Mouse (Mus musculus) brain, embryonic 14.5 days (tissue): Measurements from ENCODE around the gene Spag5. TPM values are rescaled to one million over a fixed set of nuclear protein-coding genes. Genes with fewer than 3 reads are reported as not detected.
"Not testable (repeated sequence)": the region's sequence is repeated elsewhere in the genome, so short reads cannot be mapped to it uniquely, and the experiment has no call there.

Source experiments
- DNase-seq: peaks from one replicate; pipeline ENCODE4 v3.0.0-alpha.2; 2011; ENCODE audit warnings: low read depth
- CTCF ChIP-seq: fragments of 200-500 bp; IDR thresholded peaks from 2 replicates; pipeline ENCODE4 v1.5.1; 2012; ENCODE audit warnings: inconsistent platforms, mild to moderate bottlenecking, moderate library complexity, borderline replicate concordance; ENCODE audit not compliant: insufficient read depth, insufficient read length; ENCODE audit errors: extremely low read depth
- POLR2A ChIP-seq: fragments of 200-500 bp; IDR thresholded peaks from 2 replicates; pipeline ENCODE4 v1.6.1; 2012; ENCODE audit warnings: mild to moderate bottlenecking, inconsistent platforms, borderline replicate concordance; ENCODE audit not compliant: poor library complexity, insufficient read depth, insufficient read length, severe bottlenecking; ENCODE audit errors: extremely low read depth
- polyA plus RNA-seq: library from polyadenylated mRNA; depleted of rRNA; stranded (reverse); fragments of >200 nt; gene quantifications from 2 replicates; pipeline ENCODE4 v1.2.3, GENCODE M21; 2012; rRNA removed

The Spag5 gene
- 22.0 and 42.0 TPM in 2 replicates for polyA plus RNA-seq

DNA sequence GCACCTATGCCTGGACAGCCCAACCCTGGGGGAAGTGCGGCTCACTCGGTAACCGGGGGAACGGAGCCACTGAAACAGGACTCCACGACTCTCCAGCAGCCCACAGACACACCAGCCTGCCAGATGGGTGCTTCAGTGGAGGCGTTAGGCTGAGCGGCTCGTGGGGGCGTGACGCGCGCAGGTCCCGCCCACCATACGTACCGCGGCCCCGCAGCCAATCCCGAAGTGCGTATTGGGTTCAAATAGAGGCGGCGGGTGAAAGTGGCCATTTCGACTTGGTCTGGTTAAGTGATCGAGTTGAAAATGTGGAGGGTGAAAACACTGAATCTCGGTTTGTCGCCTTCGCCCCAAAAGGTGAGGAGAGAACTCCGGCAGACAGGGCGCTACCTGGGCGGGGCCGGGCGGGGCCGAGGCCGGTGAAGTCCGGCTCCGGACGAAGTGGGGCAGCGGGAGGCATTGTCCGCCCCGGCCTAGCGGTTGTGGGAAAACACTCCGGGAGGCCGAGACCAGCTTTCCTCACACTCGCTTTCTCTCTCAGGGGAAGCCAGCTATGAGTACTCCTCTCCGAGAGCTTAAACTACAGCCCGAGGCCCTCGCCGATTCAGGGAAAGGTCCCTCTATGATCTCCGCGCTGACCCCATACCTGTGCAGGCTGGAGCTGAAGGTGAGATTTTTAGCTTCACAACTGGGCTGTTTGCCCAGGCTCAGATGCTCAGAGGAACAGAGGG lies at the start of gene Spag5:
Spag5 (plus strand) TSS at position 173 of the 728 bp plus-strand sequence.
- DNase-seq = peak; percentile 97
- TF ChIP-seq POLR2A (no peak), CTCF (no peak)

DNA sequence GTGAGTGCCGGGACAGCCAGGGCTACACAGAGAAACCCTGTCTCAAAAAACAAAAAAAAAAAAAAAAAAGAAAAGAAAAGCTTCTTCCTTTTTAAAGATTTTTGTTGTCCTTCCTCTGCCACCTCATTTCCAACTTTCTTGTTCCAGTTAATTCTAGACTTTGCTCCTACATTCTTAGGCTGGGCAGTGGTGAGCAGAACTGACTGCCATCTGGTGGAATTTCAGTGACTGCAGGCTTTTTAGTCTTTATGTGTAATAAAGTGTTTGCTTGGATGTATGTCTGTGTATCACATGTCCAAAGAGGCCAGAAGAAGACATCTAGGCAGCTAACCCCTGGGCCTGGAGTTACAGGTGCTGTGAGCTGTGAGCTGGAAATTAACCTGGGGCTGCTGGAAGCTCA lies 44.7 kb upstream of the Spag5 start:
- TF ChIP-seq CTCF = peak; percentile 2; the same call in 1 of the 2 replicates
- TF ChIP-seq POLR2A = no peak

DNA sequence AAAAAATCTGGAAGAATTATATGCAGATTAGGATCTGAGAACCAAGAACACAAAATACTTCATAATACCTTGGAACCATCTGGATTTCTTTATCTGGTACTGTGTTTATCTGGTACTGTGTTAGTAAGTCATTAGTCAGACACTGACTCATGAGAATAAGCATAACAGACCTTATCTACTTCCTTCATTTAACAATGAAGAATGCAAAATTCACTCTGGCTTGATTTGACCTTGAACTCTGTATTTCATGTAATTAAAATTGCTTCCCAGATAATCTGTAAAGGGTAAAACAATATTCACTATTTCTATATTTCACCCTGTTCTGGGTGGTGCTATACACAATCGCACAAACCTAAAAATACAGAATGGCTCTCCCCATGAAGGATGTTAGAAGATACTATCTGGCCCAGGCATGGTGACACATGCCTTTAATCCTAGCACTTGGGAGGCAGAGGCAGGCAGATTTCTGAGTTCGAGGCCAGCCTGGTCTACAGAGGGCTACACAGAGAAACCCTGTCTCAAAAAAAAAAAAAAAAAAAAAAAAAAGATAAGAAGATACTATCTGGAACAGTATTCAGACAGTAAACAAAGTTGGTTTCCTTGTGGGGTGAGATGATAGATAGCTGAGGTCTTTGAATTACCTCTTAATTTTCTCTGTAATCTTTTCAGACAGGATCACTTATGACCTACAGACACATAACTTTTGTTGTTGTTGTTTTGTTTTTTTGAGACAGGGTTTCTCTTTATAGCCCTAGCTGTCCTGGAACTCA lies 40.7 kb upstream of the Spag5 start:
- no peak for DNase-seq
- no peak for TF ChIP-seq CTCF

More for the DNA sequence above, 44.7 kb upstream of the Spag5 start:
- no peak for DNase-seq

DNA sequence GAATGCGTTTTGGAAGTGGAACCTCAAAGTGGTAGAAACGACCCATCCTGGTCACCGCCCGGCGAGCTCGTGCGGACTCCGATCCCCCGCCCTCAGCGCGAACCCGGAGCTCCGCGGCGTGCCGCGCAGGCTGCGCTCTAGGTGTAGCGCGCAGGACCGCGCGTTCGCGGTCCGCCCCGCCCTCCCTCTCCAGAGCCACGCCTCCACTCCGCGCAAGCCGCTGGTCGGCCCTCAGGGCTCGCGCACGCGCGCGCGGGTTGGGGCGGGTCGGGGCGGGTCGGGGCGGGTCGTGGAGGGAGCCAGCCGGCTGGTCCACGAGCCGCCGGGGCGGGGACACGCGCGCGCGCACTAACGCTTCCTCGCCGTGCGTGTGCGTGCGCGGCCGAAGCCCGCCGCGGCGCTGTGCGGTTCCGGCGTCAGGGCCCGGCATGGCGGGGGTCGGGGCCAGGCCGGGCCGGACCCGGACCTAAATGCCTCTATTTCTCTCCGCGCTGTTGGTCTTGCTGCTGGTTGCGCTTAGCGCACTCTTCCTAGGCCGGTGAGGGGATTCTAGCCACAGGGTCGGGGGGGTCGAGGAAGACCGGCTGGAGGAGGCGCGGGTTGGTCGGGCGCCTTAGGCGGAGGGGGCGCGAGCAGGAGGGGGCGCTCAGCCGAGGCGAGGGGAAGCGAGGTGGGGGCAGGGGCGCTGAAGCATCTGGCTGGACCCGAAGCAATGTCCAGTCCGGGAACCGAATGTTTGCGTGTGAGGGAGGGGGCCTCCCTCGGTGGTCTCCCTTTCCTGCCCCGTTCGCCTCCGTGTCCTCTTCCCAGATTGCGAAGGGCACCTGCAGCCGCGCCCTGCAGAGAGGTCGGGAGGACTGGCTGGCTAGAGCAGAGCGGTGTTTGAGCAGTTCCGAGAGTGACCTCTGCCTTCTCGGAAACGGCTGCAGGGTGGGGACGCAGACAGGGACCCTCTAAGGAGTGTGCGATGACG lies 39.7 kb upstream of the Spag5 start, which contains the start of gene 2610507B11Rik:
2610507B11Rik (plus strand) TSS at position 373 of the 973 bp plus-strand sequence.
- DNase-seq = peak; percentile 98
- TF ChIP-seq CTCF (no peak), POLR2A (peak; percentile 97)

DNA sequence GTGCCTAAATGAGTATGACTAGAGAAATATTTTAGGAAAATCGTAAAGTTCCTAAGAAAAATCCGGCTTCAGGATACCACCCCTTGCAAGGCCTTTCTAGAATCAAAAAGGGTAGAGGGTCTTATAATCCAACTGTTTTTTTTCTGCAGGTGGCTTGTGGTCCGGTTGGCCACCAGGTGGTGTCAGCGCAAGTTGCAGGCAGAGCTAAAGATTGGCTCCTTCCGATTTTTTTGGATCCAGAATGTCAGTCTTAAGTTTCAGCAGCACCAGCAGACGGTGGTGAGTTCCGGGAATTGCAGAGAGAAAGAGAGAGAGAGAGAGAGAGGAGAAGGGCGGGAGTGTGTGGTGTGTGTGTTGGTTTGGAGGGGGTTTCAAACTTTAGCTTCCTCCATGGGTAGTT lies 38.8 kb upstream of the Spag5 start:
- DNase-seq = peak; percentile 83
- TF ChIP-seq CTCF (peak; percentile 74), POLR2A (no peak)

DNA sequence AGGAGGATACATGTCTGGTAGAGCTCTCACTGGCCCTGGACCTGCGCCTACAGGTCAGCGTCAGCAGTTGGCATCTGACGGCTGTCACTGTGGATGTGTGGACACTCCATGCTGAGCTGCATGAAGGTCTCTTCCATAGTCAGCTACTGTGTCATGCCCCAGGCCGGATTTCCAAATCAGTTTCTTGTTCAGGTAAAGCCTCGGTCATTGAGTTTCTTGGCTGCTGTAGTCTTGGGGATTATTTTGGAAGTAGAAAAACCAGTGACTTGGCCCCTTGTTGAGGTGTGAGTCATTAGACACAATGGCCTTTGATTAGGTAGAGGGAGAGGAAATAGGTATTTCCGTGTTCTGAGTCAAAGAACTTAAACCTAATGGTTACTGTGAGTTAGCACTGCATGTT lies 35.8 kb upstream of the Spag5 start:
- no peak for TF ChIP-seq CTCF
- no peak for TF ChIP-seq POLR2A
- DNase-seq = no peak

DNA sequence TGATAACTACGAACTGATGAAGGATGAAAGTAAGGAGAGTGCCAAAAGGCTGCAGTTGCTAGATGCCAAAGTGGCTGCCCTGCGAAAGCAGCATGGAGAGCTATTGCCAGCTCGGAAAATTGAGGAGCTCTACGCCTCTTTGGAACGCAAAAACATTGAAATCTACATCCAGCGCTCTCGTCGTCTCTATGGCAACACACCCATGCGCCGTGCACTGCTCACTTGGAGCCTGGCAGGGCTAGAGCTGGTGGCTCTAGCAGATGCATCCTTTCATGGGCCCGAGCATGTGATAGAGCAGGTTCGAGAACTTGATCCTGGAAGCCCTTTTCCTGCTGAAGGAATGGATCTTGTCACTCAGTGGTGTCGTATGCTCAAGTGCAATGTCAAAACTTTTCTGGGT lies 29.3 kb upstream of the Spag5 start:
- TF ChIP-seq POLR2A = no peak
- no peak for TF ChIP-seq CTCF
- DNase-seq = peak; percentile 4

DNA sequence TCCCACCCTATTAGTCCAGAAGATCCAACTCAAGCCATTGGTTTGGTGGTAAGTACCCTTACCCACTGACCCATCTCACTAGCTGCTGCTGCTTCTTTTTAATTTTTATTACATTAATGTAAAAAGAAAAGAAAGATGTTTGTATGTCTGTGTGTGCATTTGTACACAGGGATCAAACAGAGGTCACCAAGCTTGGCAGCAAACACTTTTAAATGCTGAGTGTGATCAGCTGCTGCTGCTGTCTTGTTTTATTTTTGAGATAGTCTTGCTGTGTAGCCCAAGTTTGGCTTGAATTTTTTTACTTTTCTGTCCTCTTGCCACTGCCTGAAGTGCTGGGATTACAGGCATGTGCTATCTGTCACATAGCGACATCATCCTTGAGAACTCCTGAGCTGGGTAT lies 25.7 kb upstream of the Spag5 start:
- TF ChIP-seq POLR2A = no peak
- no peak for TF ChIP-seq CTCF

DNA sequence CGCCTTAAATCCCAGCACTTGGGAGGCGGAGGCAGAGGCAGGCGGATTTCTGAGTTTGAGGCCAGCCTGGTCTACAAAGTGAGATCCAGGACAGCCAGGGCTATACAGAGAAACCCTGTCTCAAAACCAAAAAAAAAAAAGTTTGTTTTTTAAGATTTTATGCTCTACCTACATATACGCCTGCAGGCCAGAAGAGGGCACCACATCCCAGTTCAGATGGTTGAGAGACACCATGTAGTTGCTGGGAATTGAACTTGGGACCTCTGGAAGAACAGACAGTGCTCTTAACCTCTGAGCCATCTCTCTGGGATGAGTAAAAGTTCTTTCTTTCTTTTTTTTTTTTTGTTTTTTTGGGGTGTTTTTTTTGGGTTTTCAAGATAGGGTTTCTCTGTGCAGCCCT lies 25.2 kb upstream of the Spag5 start:
- DNase-seq = not testable (repeated sequence)
- peak; percentile 21; the same call in 1 of the 2 replicates for TF ChIP-seq CTCF

More for the DNA sequence above, 25.7 kb upstream of the Spag5 start:
- no peak for DNase-seq

DNA sequence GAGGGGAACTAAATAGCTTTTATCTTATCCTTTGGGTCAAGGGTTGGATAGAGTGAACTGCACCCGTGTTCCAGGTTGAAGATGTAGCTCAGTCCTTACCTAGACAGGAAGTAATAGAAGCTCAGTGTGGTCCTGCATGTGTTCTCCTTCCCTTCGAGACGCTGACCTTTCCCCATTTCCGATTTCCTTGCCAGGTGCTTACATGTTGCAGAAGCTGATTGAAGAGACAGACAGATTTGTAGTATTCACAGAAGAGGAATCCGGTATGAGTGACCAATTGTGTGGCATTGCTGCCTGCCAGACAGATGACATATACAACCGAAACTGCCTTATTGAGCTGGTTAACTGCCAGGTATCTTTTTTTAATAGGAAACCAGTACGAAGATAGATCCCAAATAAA lies 22.5 kb upstream of the Spag5 start:
- DNase-seq = no peak

DNA sequence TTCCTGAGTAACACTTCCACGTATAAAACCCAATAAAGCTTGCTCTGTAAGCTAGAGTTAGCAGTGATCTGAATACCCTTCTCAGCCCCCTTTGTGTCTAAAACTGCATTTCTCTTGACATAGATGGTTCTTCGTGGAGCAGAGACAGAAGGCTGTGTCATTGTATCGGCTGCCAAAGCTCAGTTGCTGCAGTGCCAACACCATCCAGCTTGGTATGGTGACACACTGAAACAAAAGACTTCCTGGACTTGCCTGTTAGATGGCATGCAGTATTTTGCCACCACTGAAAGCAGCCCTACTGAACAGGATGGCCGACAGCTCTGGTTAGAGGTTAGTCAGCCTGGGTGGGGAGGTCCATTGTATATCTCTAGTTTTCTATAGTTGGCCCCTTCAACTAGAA lies 21.7 kb upstream of the Spag5 start:
- peak; percentile 5 for DNase-seq
- TF ChIP-seq CTCF (no peak), POLR2A (no peak)

More for the DNA sequence above, 22.5 kb upstream of the Spag5 start:
- no peak for TF ChIP-seq CTCF
- TF ChIP-seq POLR2A = no peak

DNA sequence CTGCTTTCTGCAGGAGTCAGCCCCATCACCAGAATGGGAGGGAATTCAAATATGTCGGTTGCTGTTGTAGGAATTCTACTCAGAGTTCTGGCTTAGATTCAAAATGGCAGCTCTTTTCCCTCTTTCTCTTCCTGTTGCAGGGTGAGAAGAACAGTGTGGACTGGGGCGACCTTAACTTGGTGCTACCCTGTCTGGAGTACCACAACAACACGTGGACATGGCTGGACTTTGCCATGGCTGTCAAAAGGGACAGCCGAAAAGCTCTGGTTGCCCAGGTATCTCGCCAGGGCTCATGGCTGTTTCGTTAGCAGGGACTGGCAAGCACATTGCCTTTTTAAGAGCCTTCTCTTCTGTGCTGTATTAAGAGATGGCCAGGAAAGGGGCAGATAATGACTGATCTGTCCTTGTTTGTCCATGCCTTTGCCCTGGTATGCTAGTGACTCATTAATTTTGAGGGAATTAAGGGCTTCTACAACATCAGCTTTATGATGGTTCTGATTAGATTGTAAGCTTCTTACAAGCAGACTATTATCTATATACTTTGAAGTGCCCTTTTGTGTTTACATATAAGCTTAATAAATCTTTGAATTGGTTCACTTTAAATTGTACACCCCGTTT lies 12.1 kb upstream of the Spag5 start:
- no peak for DNase-seq
- no peak for TF ChIP-seq CTCF
- TF ChIP-seq POLR2A = no peak
